Mouse (Mus musculus) spleen, postnatal 14 days (tissue): ENCODE measurements around the gene C1qa.

Source experiments
- DNase-seq, 2 experiments: peaks; one replicate each; pipeline ENCODE4 v3.0.0; 2021 to 2022; ENCODE audit warnings: low spot score in 2 of 2

C1qa gene

DNA sequence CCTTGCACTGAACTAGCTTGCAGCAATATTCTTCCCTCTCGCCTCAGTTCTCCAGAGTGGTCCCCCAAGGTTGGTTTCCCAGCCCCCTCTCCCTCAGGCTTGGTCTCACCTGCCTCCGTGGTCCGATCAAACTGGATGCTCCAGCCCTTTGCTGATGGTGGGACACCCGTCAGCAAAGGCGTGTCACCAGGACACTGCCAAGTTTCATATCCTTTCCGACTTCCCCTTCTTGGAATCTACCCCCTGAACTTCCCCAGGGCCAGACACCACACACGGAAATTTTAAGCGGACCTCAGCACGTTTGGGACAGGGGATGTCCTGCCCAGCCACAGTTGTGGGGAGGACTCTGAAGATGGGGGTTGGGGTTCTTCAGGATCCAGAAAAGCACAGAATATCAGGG, at the start of gene C1qa:
Gene C1qa, minus strand, starts transcription at position 167 of the 400 bp plus-strand sequence.
- DNase-seq, result no peak

DNA sequence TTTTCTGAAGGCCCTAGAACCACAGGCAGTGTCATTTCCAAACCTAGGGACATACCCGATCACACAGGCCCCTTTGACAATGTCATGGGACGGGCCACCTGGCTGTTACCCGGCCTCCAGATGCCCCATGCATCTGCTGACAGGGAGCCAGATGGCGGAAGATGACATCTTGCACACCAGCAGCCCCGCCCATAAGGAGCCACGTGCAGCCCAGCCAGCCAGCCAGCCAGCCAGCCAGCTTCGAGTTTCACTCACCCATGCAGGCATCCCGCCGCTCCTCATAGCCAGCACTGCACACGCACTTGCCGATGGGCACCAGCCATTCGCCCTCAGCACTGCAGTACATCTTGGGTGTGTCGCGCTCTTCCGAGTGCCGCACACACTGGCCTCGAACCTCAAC, 46.8 kb upstream of the C1qa start:
- DNase-seq, result no peak

DNA sequence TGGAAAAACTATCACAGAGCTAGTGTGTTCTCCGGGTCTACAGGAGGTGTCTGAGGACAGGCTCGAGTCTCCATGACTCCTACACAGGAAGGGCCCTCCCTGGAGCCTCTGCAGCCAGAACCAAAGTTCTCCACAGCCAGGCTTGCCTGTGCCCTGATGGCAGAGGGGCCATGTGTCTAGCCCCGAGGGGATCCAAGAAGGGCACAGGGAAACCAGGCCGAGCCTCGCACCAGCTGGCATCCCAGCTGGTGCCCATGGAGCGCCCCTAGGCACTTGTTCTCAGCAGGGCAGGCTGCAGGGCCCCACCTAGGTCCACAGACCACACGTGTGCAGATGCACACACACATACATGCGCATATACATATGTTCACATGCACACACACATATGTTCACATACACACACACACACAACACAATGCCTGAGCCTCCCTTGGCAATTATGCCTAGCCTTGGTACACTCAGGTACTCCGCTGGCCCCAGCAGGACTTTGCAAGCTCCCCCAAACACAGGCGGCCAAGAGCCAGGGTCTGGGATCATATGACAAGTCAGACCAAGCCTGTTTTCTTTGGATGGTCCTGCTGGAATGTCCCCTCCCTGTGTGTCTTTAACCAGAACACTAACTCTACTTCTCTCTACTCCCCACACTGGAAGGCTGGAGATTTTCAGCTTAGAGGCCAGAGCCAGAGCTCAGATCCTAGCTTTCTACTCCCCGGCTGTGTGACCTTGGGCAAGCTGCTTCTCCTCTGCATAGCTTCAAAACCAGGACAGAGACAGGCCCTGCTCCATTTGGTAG, 46.2 kb upstream of the C1qa start:
- DNase-seq, result no peak

DNA sequence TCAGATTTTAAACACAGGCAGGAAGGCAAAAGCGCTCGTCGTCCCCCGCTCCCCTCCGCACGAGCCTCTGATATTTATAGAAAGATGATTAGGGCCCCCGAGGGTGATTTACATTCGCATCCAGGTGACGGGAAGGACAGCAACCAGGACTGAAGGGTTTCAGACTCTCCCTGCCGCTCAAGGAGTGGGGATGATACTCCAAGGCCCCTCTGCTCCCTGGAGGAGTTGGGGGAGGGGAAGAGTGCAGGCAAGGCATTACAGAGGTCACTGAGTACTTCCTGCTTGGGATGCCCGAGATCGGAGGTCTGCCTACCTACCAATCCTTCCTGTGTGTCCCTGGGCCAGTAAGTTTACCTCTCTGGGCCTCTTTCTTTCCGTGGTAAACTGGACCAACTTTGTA, 44.6 kb upstream of the C1qa start:
- no peak for DNase-seq

DNA sequence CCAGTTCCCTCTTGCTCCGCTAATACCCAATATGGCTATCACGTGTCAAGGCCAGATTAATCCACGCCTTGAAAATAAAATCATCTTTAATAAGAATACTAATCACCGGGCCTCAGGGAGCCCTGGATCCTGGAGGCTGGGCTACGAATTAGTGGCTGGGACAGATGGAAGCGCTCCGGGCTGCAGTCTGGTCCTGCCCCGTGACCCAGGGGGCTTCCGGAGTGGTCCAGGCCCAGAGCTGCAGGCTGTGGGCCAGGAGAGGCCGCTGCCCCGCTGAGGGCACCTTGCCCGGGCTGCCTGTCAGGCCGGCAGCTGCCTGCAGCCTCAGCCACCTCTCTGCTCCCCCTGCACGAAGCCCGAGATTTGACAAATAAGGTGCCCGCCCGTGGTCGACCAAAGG, 44.2 kb upstream of the C1qa start:
- no peak for DNase-seq

DNA sequence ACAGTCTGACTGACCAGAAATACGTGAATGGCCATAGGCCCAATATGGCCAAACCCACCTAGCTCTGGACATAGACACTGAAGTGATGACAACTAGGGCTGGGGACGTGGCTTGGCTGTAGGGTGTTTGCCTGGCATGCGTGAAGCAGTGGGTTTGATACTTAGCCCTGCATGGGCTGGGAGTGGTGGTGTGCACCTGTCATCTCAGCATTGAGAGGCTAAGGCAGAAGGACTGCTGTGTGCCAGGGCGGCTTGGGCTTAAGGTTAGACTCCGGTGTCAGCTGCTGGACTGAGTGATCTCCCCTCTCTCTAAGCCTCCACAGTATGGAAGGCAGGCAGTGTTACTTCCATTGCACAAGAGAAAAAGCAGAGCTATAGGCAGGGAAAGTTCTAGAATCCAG, 39.3 kb upstream of the C1qa start:
- no peak for DNase-seq

DNA sequence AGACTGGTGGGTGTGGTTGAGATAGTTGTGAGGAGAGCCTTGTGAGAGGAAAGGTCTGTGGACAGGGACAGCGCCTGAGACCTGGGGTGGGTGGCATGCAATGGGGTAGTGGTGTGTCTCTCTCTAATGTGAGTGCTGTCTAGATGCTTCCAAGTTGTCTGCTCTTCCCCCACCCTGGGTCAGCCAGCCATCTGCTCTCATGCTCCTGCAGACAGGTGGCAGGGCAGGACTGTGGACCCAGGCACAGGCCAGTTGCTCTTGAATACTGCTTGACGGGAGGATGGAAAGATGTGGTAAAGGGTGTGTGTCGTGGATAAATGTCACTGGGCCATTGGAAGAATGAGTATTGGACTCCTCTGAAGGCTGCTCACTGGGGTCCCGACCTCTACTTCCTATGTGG, 38.7 kb upstream of the C1qa start:
- DNase-seq, result no peak

DNA sequence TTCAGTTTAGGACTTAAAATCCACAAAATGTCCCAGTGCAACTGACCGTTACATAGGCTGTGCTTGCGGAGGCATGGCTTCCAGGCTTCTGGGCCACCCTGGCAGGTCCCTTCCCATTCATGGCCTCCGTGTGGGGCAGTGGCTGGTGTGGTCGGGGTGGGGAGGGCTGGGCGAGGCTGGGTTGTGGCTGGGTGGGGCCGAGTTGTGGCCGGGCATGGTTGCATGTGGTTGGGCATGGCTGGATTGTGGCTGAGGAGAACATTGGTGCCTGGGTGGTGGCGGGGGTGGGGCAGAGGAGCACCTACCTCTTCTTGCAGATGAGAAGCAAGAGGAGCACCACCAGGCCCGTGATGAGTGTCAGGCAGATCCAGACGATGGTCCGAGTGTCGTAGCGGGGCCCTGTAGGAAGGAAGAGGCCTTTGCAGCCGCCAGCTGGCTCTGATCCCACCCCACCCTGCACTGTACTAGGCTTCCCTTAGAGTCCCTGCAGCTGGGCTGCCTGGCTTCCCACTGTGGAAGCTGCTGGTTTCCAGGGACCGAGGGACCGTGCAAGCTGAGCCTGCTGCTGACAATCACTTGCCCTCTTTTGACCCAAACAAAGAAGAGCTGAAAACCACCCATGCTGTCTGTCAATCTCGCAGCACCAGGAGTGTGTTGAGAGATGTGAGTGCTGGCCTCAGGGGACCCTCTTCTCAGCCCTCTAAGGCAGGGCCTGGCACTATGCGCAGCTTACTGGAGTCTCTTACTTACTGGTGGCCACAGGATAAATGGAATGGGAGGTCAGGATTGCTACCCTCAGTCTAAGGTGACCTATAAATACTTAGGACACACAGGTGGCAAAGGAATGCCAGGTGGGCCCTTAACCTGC, 36.4 kb upstream of the C1qa start:
- no peak for DNase-seq

DNA sequence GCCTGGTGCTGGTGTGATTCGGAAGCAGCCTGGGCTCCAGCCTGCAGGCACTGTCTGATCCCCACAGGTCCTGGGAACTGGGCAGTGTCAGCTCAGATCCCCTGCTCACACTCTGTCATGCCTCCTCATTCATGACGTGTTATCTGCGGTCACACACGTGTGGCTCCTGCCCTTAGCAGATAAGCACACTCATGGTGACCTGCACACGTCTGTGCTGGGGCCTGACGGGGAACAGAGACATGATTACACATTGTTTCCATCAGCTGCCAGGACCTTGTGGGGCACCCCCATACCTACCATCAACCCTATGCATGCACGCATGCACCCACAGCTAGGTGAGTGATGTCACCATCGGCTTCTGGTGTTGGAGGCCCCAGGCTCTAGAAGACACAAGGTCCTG, 31.9 kb upstream of the C1qa start:
- no peak for DNase-seq

DNA sequence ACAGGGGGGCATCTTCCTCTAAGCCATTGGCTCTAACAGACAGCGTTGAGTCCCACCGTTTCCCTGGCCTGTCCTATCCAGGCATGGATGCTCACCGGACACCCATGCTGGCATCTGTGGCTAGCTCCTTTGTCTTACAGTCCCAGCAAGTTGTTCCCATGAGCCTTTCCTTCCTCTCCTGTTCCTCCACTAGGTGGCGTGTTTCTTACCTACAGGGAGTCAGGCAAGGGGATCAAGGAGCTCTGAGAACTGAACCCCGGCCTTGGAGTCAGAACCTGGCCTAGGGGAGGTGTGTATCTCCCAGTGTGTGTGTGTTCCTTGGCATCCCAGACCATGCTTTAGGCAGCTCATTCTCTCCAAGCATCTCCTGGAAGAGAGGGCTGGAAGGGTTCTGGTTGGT, 30.3 kb upstream of the C1qa start:
- no peak for DNase-seq

DNA sequence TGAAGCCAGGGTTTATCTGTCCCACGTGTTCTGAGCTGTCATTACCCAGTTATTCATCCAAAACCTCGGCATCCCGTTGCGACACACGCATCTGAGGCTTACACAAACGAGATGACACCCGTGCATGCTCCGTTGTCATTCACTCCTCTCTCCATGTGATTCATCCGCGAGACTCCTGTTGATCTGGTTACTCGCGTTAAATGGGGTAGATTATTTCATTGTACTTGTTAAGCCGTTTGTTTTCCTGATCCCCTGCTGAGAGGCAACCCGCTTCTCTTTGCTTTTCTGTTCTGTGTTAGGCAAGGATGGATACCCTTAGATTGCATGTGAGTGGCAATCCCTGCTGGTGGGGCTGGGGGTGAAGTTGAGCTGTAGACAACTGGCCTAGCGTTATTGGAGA, 27.2 kb upstream of the C1qa start:
- DNase-seq, result no peak

DNA sequence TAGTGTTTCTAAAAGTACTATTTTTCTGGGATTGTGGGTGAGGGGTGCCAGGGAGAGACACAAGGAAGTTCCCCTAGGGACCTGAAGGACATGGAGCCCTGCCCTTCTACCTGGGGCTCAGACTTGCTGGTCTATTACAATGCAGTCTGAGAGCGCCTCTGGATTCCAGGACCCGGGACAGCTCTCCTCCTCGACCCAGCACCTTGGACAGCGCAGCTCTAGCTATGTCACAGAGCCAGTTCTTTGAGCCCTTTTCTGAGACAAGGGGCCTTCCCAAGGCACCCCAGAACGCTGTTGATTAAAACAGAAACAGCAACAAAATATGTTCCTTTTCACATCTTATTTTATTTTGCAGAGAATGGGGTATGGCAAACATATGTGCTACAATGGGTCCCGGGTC, 25.9 kb upstream of the C1qa start:
- DNase-seq, result peak in 1 of 2 experiments; percentile 22

DNA sequence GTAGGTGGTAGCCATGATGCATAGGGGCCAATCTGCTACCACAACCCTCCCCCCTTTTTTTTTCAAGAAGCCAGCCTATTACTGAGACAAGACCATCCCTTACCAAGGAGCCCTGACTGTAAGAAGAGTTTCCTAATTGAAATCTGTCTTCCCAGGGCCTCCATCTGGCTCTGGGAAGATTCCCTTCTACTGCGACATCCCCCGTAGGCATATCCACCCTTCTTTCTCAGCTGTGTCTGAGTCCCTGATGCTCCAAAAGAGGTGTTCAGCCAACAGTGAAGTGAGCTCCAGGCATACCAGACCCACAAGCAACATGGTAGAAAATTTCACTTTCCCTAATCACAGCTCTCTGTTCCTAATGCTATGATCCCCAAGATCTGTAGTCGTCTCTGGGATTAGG, 20.9 kb upstream of the C1qa start:
- no peak for DNase-seq

DNA sequence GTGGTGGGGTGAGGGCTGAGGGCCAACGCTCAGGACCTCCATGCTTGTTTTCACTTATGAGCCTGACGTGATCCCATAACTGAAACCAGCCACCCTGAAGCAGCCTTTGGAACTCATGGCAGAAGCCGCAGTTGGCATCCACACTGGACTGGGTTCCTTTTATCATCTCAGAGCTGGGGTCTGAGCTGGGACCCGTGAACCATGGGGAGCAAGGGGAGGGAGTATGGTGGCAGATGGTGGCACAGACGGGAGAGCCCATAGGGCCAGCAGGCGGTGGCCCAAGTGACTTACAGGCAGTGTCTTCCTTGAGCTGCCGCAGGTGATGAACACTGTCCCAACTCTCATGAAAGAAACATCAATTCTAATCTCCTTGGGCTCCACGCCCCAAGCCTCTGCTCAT, 20.2 kb upstream of the C1qa start:
- DNase-seq, result no peak

DNA sequence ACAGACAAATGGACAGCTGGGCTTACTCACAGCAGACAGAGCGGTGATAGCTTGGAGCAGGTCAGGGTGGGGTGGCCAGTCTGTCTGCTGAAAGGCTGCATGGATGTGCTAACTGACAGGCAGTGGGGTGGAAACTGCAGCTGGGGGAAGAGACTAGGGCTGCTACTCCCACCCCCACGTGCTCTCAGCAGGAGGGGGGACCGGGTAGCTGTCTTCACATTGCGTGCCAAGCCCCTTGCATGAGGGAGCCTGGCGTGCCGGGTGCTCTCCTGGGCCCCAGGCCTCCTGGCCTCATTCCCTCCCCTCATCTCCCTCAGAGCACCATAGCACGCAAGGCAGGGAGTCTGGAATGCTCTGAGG, 18.5 kb upstream of the C1qa start:
- DNase-seq, result no peak

DNA sequence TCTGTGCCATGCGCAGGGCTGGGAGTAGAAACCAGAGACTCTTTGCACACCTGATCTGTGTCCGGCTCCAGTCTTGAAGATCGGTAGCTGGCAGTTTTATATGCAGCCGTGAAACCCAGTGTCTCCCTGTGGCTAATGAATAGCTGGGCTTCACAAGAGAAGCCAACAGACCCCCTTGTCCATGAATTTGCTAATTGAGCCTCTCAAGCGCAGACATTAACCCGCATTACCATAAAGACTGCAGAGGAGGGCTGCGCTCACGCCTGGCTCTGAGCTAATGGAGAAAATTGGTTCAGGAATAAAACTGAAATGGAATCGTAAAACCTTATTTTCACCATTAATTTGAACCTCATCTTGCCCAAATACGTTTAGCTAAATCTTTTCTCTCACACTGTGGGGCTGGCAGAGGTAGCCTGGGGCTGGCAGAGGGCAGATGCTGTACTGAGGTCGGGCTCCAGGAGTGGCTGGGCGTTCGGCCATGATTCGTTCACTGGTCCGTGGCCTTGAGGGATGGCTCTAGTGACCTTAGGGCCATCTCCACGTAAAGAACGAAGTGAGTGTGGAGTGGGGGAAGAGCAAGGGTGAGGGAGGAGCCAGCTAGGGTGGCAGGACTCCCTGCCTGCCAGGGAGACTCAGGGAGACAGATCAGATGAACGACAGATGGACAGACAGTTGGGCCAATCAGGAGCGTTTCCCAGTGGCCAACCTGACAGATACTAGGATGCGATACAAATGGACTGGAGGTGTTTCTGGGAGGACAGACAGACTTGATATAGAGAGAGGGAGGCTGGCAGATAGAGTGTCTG, 18.0 kb upstream of the C1qa start:
- DNase-seq, result no peak

DNA sequence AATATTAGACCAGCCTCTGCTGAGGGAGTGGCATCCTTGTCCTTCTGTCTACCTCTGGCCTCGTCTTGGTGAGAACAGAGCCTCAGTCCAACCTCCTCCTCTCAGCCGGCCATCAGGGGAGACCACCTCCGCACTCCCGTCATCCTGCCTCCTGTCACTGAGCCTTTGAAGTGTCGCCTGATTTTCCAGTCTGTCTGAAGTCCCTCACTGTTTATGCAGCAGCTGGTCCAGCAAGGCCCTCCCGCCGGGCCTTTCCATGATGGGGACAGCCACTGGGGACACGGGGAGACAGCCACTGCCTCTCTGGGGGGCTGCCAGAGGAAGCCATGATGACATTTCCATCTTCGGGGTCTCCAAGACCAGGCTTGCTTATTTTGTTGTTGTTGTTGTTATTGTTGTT, 14.2 kb upstream of the C1qa start:
- DNase-seq, result no peak

DNA sequence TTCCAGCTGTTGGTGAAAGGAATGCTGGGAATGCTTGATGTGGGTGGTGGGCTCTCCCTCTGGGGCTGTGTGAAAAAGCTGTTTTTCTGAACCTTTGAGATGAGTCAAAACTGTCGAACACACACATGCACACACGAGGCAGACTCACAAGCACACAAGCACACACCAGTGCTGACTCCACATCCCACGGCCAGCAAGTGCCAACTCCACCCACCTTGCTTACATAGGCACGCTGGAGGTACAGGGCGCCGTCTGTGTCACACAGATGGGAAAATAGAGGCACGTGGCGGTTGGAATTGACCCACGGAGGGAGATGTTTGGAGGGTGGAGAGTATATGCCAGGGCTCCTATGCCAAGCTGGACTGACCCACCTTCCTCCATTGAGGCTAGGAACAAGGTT, 13.2 kb upstream of the C1qa start:
- no peak for DNase-seq

DNA sequence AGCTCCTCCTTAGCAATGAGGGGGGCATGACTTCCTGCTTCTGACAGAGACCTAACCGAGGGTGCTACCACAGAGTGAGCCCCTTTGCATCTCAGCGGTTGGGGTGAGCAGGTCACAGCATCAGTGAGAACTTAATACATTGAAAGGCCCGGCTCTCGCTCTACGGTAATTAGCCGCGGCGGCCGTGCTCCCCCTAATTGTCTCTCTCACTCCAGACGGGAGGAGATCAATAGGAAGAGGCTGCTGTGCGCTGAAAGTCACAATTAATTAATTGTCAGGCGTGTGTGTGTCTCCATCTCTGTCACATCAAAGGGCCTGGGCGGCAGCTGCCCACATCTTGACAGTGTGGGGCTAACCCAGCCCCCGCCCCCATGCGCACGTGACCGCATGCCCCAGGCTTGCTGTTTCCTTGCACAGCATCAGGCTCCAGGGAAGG, 12.6 kb upstream of the C1qa start:
- no peak for DNase-seq

DNA sequence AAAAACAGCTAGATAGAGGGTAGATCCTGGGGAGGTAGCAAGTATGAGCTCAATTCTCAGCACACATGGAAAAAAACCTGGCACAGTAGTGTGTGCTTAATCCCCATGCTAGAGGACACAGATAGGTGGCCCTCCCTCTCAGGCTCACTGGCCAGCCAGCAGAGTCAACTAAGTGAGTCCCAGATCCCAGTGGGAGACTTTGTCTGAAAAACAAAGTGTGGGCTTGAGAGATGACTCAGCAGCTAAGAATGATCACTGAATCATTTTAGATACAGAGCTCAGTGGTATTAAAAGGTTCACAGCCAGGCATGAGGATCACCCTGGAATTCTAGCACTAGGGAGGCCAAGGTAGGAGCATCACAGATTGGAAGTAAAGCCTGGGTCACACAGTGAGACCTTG, 9.2 kb upstream of the C1qa start:
- DNase-seq, result no peak

DNA sequence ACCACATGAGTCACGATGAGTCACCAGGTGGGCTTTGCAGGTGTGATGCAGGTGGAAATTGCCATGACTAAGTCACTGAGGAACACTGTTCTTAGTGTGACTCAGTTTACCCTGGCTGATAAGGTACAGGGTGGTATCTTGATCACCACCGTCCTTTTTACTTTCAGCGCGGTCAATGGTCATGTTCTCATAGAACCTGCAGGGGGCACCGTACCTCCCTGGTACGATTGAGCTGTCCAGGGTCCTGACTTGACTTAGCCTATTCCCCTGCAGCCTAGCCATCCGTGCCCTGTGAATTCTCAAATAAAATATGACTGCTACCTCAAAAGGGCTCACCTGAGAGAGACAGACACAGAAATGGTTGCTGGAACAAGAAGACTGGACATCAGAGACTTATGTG, 8.4 kb upstream of the C1qa start:
- no peak for DNase-seq

DNA sequence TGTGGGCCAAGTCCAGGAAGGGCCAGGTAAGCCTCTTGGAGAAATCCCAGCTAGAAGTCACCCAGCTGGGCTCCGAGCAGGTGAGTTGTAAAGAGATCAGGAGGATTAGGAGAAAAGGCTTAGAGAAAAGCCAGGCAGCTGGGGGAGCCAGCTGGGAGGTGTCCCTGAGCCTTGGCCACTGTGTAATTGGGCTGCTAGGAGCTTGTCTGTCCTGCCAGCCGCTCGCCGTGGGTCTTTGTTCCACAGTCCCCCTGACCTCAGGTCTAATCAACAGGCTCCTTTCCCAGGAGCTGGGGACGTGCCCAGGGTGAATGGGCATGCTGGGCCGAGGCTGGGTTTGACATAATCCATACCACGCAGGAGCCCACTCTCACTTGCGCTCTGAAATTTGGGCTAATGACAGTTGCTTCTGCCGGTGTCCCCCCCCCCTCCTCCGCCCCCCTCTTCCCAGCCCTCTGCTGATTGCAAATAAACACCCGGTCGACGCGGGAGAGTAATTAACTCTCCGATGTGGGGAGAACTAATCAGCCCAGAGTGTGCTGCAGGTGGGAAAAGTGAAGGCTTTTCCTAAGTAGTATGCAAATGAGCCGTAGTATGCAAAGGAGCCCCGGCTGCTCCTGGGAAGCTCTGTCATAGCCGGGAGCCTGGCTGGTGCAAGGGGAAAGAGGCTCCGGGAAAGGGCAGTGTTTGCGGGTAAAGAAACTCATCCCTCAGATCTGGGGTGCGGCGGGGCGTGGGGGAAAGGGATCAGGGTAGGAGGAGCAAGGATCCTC, 6.3 kb upstream of the C1qa start:
- DNase-seq, result no peak
